Mouse (Mus musculus) adipocyte (in vitro differentiated cells): ENCODE measurements around the gene Cep295.
A peak's percentile ranks its signal among the peaks of the same experiment; 100 is the strongest.
"Not testable (repeated sequence)": the region's sequence is repeated elsewhere in the genome, so short reads cannot be mapped to it uniquely, and the experiment has no call there.

Source experiments
- DNase-seq: peaks from one replicate; pipeline ENCODE4 v3.0.0-alpha.2; 2016; ENCODE audit warnings: low spot score

Gene Cep295

DNA sequence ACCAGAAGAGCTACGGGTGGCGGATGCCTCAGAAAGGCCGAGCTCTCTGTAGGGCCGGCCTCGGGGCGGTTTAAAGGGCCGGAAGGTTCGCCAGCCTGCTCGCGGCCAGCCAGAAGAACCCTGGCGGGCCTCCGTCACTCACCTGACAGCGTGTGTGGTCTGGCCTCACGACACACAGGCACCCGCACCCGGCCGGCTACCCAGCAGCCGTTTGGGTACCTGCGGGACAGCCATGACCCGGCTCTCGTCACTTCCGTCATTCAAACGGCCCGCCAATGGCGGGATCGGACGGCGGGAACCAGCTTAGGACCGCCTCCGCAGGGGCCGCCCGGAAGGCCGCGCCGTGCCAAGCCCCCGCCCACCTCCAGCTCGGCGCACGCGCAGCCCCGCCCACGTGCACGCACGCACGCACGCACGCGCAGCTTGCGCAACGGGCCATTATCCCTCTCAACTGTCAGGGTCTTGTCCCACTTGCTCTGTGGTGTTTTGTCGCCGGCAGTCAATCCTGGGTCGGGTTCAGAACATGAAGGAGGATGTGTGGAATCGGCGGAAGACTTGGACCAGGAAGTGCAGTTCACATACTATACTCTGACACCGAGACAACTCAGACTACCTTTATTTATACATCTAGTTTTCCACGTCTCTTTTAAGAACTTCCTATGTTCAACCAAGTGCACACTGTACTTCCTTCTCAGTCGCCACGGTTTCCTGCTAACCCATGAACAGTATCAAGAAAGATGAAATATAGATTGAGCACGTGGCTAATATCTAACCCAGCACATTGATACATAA lies at the start of gene Cep295:
TSS of gene Cep295 (minus strand) at position 305 of the 792 bp plus-strand sequence.
- peak; percentile 92 for DNase-seq

DNA sequence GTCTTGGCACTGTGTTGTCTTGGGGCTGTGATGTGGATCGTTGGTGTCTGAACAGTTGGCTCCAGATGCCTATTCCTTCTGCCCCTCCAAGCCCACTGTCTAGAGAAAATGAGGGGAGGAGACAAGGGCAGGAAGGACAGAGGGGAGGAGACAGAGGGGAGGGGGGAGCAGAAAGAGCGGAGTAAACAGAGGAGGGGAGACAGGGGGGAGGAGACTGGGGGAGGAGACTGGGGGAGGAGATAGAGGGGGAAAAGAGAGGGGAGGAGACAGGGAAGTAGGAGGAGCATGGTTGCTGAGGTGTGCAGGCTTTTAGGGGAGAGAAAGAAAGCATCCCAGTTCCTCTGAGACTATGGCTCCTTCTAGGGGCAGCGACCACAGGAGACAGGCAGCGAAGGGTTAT lies 40.0 kb upstream of the Cep295 start:
- no peak for DNase-seq

DNA sequence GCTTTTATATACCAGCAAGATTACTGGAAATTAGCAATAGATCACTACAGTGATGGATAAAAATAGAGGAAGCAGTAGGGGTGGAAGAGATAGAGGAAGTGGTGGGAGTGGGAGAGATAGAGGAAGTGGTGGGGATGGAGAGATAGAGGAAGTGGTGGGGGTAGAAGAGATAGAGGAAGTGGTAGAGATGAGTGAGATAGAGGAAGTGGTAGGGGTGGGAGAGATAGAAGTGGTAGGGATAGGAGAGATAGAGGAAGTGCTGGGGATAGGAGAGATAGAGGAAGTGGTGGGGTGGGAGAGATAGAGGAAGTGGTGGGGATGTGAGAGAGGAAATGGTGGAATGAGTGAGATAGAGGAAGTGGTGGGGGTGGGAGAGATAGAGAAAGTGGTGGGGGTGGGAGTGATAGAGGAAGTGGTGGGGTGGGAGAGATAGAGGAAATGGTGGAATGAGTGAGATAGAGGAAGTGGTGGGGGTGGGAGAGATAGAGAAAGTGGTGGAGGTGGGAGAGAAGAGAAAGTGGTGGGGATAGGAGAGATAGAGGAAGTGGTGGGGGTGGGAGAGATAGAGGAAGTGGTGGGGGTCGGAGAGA lies 37.9 kb upstream of the Cep295 start:
- no peak for DNase-seq

GRCm38 (mm10) chr9:15387075-15387643 lies 29.6 kb upstream of the Cep295 start:
- no peak for DNase-seq

GRCm38 (mm10) chr9:15384266-15384665 lies 26.7 kb upstream of the Cep295 start:
- DNase-seq: no peak

DNA sequence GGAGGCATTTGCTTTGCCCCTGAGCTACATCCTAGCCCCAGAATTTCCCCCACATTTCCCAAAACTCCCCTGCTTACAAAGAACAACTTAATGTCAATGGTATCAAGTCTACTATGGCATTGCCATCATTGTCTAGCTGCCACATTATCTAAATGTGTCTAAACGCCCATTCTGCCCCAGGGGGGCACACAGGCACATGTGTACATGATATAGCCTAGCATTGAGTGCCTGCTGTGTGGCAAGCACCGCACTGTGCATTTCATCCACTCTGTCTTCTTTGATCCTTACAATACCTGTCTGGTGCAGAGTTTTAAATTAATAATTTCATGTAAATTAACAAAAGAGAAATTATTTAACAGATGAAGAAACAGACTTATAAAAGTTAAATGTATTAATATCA lies 8.7 kb upstream of the Cep295 start:
- DNase-seq: no peak

- DNase-seq: peak; percentile 53
These were observed 8.3 kb upstream of the Cep295 start for GRCm38 (mm10) chr9:15365856-15366255.

DNA sequence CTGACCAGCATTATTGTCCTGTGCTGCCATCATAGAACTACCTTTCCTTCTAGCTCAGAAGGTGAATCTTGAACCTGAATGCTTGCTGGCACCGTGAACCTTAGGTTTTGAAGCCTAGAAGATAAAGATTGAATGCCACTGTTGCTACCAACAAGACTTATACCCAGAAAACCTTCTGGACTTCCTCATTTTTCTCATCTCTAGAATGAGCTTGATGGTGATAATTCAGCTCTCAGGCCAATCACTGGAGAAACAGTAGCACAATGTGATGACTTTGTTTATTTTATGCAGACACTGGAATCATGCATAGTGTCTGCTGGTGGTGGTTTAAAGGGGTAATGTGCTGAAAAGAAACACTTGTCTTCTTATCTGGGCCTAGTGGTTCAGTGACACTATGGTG lies 7.3 kb upstream of the Cep295 start:
- no peak for DNase-seq

GRCm38 (mm10) chr9:15356916-15357483 lies 588 bp downstream of the Cep295 start:
- DNase-seq: no peak

DNA sequence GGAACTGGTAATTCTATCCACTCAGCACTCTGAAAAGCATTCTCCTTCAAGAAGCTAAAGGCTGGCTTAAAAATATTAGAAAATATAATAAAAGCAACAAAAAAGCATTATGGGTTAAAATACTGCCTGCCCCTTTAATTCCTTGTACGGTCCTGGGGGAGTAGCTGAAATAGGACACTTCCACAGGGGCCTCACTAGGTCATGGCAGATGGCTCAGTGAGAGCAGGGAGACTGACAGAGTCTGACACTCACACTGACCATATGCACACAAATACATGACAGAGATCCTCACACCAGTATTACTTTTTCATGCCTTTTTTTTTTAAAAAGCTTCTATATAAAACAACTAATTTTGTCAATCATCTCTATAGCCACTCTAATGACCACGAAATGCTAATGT lies 7.7 kb downstream of the Cep295 start:
- no peak for DNase-seq

DNA sequence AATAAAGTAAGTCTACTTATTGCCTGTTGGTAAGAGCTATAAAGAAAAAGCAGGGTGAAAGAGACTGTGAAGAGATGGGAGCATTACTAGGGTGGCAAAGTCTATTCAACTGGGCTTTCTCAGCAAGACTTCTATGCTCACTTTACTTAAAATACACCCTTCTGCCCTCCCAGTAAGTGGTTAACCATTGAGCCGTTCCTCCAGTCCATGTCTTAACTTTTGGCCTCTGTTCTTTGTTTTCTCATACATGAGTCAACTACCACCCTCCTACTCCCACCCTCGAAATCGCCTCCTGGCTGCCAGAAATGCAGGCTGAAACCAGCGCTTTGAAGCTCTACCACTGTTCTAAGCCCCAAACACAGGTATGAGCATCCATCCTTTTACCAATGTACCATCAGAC lies 19.8 kb downstream of the Cep295 start:
- no peak for DNase-seq

GRCm38 (mm10) chr9:15318170-15318742 lies 39.3 kb downstream of the Cep295 start:
- DNase-seq: no peak

GRCm38 (mm10) chr9:15317223-15318169 lies 40.1 kb downstream of the Cep295 start:
- DNase-seq: no peak

- not testable (repeated sequence) for DNase-seq
These were observed 41.3 kb downstream of the Cep295 start for GRCm38 (mm10) chr9:15316296-15316695.

- no peak for DNase-seq
These were observed 43.0 kb downstream of the Cep295 start for GRCm38 (mm10) chr9:15314619-15315018.

DNA sequence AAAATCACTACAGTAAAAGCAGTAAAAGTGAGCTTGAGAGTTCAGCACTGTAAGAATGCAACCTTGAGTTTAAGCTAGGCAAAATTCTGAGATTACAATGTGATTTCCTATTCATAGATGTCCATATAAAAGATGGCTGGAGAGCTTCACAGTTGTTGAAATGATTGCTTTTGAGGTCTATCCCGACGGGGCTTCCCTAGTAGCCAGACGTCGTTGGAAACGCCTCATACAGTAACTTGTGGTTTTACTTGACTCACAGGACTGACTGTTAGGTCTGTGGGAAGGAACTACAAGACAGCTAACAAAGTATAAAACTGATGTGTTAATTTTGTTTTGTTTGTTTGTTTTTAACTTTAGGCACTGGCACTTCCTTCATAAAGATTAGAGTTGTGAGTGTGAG lies 44.0 kb downstream of the Cep295 start:
- no peak for DNase-seq

DNA sequence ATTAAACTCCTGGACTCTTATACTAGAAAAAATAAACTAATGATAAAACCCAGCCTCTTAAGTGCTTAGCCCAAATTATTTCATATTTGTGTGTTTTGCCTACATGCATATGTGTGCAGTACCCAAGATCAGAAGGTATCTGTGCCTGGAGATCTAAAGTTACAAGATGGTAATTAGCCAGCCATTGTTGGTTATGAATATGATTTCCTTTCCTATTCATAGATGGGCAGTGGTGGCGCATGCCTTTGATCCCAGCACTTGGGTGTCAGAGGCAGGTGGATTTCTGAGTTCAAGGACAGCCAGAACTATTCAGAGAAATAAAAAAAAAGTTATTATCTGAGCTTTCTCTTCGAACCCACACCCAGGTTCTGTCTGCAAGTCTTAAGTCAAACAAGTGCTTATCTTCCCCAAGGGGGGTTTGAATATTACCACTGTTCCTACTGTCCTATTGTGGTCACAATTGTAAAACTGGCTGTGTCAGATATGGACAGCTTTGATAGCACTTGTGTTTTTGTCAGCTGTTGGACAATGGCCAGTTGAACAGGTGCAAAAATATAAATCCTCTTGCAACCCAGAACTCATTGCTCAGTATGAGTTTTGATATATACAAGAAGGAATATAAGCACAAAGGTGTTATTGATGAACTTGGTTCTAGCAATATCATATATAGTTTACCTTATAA lies 45.4 kb downstream of the Cep295 start:
- DNase-seq: no peak

DNA sequence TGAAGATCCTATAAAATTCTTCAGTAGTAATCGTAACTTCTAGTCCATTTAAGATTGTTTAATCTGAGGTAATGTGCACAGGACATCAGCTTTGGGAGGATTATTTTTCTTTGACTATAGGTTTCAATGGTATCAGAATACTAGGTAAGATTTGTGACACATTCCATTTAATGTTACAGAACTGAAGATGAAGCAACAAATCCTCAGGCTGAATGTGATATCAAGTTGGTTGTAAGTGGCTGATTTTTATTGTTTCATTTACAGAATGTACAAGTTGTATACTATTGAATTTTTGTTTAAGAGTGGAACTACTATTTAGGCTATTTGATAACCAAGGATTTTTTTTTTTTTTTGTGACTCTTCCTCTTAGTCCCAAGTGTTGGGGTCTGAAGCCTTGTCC lies 47.4 kb downstream of the Cep295 start:
- no peak for DNase-seq

DNA sequence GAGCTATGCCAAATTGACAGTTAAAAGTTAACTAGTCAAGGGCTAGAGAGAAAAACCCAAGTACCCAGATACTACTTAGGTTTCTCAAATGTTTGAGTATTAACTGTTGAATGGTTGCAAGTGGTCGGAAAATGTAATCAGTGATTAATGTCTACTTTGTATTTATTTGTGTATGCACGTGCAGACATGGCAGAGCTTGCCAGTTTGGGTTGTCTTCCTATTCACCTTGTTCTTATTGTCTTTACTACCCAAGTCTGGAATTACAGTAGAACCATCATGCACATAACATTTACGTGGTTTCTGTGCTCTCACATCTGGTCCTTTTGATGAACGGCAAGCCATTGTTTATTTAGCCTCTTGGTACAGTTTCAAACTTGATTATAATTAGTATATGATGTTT lies 48.2 kb downstream of the Cep295 start:
- no peak for DNase-seq

DNA sequence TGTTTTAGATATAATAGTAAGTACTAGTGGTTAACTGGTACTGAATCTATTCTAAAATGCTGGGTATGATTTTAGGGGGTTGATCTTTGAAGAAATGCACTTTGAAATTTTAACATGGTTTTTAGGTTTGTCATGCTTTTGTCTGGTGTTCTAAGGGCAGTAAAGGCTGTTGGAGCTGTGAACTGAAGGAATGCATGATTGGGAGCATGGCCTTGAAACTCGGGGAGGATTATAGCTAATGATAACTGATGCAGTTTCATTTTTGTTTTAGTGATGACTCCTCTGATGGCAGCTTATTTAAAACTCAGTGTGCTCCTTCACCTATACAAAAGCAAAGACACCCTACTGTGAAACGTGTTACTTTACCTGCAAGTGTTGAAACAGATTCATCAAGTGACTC lies 49.3 kb downstream of the Cep295 start:
- no peak for DNase-seq

- DNase-seq: no peak
These were observed 50.3 kb downstream of the Cep295 start for GRCm38 (mm10) chr9:15307257-15307656.
